ENCODE assay signal across 9 mouse cellular contexts in the genomic region with DNA sequence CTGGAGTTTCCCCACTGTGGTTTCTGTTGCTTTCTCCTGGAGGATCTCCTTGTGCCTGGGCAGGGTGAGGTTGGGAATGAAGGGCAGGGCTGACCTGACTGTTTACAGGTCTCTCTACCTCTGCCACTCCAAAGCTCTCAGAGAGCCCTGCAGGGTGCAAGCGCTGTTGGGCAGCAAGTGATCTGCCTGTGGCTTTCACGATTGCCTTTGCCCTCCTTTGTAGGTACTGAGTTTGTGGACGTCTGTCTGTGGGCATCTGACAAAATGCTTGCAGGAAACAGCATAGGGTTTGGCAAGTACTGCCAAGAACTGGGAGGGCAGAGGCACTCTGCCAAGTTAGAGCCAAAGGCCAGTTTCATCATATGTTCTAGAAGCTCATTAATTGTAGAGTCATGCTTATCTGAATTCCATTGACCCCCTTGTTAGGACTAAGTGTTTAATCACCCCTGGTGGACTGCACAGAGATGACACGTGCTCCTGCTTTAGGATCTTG. TPM values are rescaled to one million over a fixed set of nuclear protein-coding genes. Genes with fewer than 3 reads are reported as not detected.
DNase-seq lines count a peak whose midpoint lies in the region; ATAC-seq and TF ChIP-seq lines count a peak whose summit lies in the region.
"Had no signal": no experiment of that assay in that cellular context is flagged by ENCODE, and none has a peak within 500 bp of the region (broad histone marks: within the 10 kb centered on the region; RNA-seq: fewer than 3 reads in every experiment).

No protein-coding gene starts in this region.

- TF ChIP-seq CTCF in stomach, postnatal 0 days (IDR thresholded peaks at IDR 0.05; ENCODE audit: low read depth): peak; percentile 29; the same call in 1 of the 2 replicates

- DNase-seq in heart, adult 11 months: peak; percentile 86
- DNase-seq in heart, embryonic 10.5 days (ENCODE audit: low spot score): no peak
- no peak for DNase-seq in ES-E14 (ENCODE audit: low read depth, low spot score)
- peak; percentile 67 to 75 for DNase-seq in cerebellum, postnatal 25 days
- no peak for DNase-seq in limb, embryonic 14.5 days (ENCODE audit: low spot score)
- DNase-seq in stomach, postnatal 0 days (ENCODE audit: low spot score): peak; percentile 85
- no peak for DNase-seq in forebrain, embryonic 10.5 days (ENCODE audit: extremely low spot score, low spot score)
- no peak for DNase-seq in spleen, postnatal 14 days (ENCODE audit: low spot score in 2 of 2)

- no peak for TF ChIP-seq EP300 in stomach, postnatal 0 days (optimal IDR thresholded peaks at IDR 0.05)

- H3K9ac ChIP-seq in ES-E14 (ENCODE audit: insufficient read depth, low read depth, low read length, poor library complexity, severe bottlenecking): no peak overlapping the region
- H3K9ac ChIP-seq in limb, embryonic 14.5 days (ENCODE audit: low read depth, low read length, severe bottlenecking): no peak overlapping the region
- H3K9ac ChIP-seq in stomach, postnatal 0 days (ENCODE audit: low read length): no peak overlapping the region
- H3K9ac ChIP-seq: neural tube, embryonic 12.5 days had no signal

- peaks cover 19% of the 10 kb centered on the region; the same call in 1 of the 2 replicates for H3K4me1 ChIP-seq in heart, embryonic 10.5 days
- H3K4me1 ChIP-seq in ES-E14 (ENCODE audit: control insufficient read depth in 2 of 2, insufficient read depth in 2 of 2, low read length in 2 of 2, poor library complexity in 1 of 2): peaks cover 8 to 18% of the 10 kb centered on the region in 2 experiments; a peak in 3 of 4 replicates
- peaks cover 12% of the 10 kb centered on the region for H3K4me1 ChIP-seq in limb, embryonic 14.5 days (ENCODE audit: control insufficient read depth, insufficient read depth, low read length)
- peaks cover 10% of the 10 kb centered on the region; the same call in 1 of the 2 replicates for H3K4me1 ChIP-seq in stomach, postnatal 0 days (replicated peaks; ENCODE audit: control insufficient read depth, insufficient read depth)
- peaks cover 13% of the 10 kb centered on the region for H3K4me1 ChIP-seq in forebrain, embryonic 10.5 days
- H3K4me1 ChIP-seq: neural tube, embryonic 12.5 days had no signal

- H3K36me3 ChIP-seq in heart, embryonic 10.5 days: no peaks in the 10 kb centered on the region
- H3K36me3 ChIP-seq in ES-E14 (ENCODE audit: control insufficient read depth, insufficient read depth, low read length, poor library complexity, severe bottlenecking): no peaks in the 10 kb centered on the region
- no peaks in the 10 kb centered on the region for H3K36me3 ChIP-seq in limb, embryonic 14.5 days (ENCODE audit: control insufficient read depth, insufficient read depth, low read length)
- no peaks in the 10 kb centered on the region for H3K36me3 ChIP-seq in stomach, postnatal 0 days (ENCODE audit: control insufficient read depth, insufficient read depth, low read length)
- no peaks in the 10 kb centered on the region for H3K36me3 ChIP-seq in forebrain, embryonic 10.5 days (replicated peaks)
- H3K36me3 ChIP-seq: neural tube, embryonic 12.5 days had no signal

- 0 out of 2 replicates have a peak overlapping the region, but pooled peaks have one; percentile 9 for H3K4me2 ChIP-seq in limb, embryonic 14.5 days (replicated peaks; ENCODE audit: low read depth, low read length, severe bottlenecking)
- H3K4me2 ChIP-seq in stomach, postnatal 0 days (replicated peaks; ENCODE audit: low read depth): peak overlapping the region; percentile 42
- H3K4me2 ChIP-seq: neural tube, embryonic 12.5 days had no signal

- no peak for TF ChIP-seq POLR2A in limb, embryonic 14.5 days (IDR thresholded peaks at IDR 0.05; ENCODE audit: borderline replicate concordance, extremely low read depth, insufficient read depth, insufficient read length)

- 24% methylated on average over 4 of the region's 4 CpGs for WGBS in heart, embryonic 10.5 days
- WGBS in limb, embryonic 14.5 days: 39% methylated on average over 4 of the region's 4 CpGs
- WGBS in stomach, postnatal 0 days: 23% methylated on average over 4 of the region's 4 CpGs
- 28% methylated on average over 4 of the region's 4 CpGs for WGBS in forebrain, embryonic 10.5 days

- H3K27me3 ChIP-seq in heart, embryonic 10.5 days (ENCODE audit: insufficient read depth, poor library complexity, severe bottlenecking): no peaks in the 10 kb centered on the region; the same call in 1 of the 2 replicates
- no peaks in the 10 kb centered on the region for H3K27me3 ChIP-seq in limb, embryonic 14.5 days (ENCODE audit: control insufficient read depth, insufficient read depth, low read length)
- H3K27me3 ChIP-seq in stomach, postnatal 0 days (ENCODE audit: control insufficient read depth, insufficient read depth, low read length): no peaks in the 10 kb centered on the region
- H3K27me3 ChIP-seq in forebrain, embryonic 10.5 days (ENCODE audit: poor library complexity, severe bottlenecking): 0 out of 2 replicates have a peak, but pooled peaks cover 3% of the 10 kb centered on the region

- H3K27ac ChIP-seq in heart, embryonic 10.5 days: no peak overlapping the region
- peak overlapping the region; percentile 34 for H3K27ac ChIP-seq in ES-E14 (ENCODE audit: insufficient read depth, low read depth, low read length, poor library complexity, severe bottlenecking)
- 0 out of 2 replicates have a peak overlapping the region, but pooled peaks have one; percentile 5 for H3K27ac ChIP-seq in limb, embryonic 14.5 days (replicated peaks; ENCODE audit: low read depth, low read length)
- H3K27ac ChIP-seq in stomach, postnatal 0 days (replicated peaks): peak overlapping the region; percentile 94
- no peak overlapping the region for H3K27ac ChIP-seq in forebrain, embryonic 10.5 days
- H3K27ac ChIP-seq: neural tube, embryonic 12.5 days had no signal

- H3K4me3 ChIP-seq in heart, embryonic 10.5 days: no peak overlapping the region
- no peak overlapping the region for H3K4me3 ChIP-seq in ES-E14 (ENCODE audit: insufficient read depth in 1 of 2, low read depth in 1 of 2, low read length in 2 of 2, poor library complexity in 1 of 2, severe bottlenecking in 1 of 2)
- H3K4me3 ChIP-seq in limb, embryonic 14.5 days (replicated peaks; ENCODE audit: low read length): no peak overlapping the region
- no peak overlapping the region for H3K4me3 ChIP-seq in stomach, postnatal 0 days (ENCODE audit: low read depth, low read length)
- no peak overlapping the region for H3K4me3 ChIP-seq in forebrain, embryonic 10.5 days
- H3K4me3 ChIP-seq: neural tube, embryonic 12.5 days had no signal

- in situ Hi-C loops in ES-E14 (cut with MboI; ENCODE audit: low sequenced_read_pairs in 2 of 2, unreplicated experiment in 2 of 2): no loop called here

- no peak for ATAC-seq in limb, embryonic 14.5 days (ENCODE audit: low FRiP score, low read depth)
- peak; percentile 75 for ATAC-seq in stomach, postnatal 0 days (ENCODE audit: low FRiP score, low TSS enrichment)

- no peaks in the 10 kb centered on the region for H3K9me3 ChIP-seq in heart, embryonic 10.5 days
- H3K9me3 ChIP-seq in ES-E14 (ENCODE audit: control insufficient read depth, insufficient read depth, low read depth, low read length): no peaks in the 10 kb centered on the region
- H3K9me3 ChIP-seq in limb, embryonic 14.5 days (ENCODE audit: control insufficient read depth, low read length): no peaks in the 10 kb centered on the region
- no peaks in the 10 kb centered on the region for H3K9me3 ChIP-seq in stomach, postnatal 0 days (ENCODE audit: control insufficient read depth, low read length)
- no peaks in the 10 kb centered on the region for H3K9me3 ChIP-seq in forebrain, embryonic 10.5 days
- H3K9me3 ChIP-seq: neural tube, embryonic 12.5 days had no signal

TF ChIP-seq in ES-E14, 5 proteins besides CTCF, POLR2A, EP300 and RAD21:
- TF ChIP-seq ZC3H11A (IDR thresholded peaks at IDR 0.05; ENCODE audit: borderline replicate concordance, low read depth, low read length): no peak
- no peak for TF ChIP-seq ZNF384 (IDR thresholded peaks at IDR 0.05; ENCODE audit: low read depth, low read length)
- no peak for TF ChIP-seq HCFC1 (IDR thresholded peaks at IDR 0.05; ENCODE audit: borderline replicate concordance, insufficient read depth, low read length)
- no peak for TF ChIP-seq CHD2 (IDR thresholded peaks at IDR 0.05; ENCODE audit: low read depth, low read length)
- TF ChIP-seq MAFK (IDR thresholded peaks at IDR 0.05; ENCODE audit: insufficient read depth, low read depth, low read length): no peak
TF ChIP-seq in ES-E14: peak in this region for 0.

RNA-seq across cellular contexts. Expression of a gene that starts 24.4 kb away (rescaled TPM):
- 2.0 TPM in 2 replicates for polyA plus RNA-seq in heart, embryonic 10.5 days (2016; fragmentation: Nextera tagmentation; extraction: Ambion mirVana)
- 0.18 and 0.48 TPM in 2 replicates for total RNA-seq in ES-E14 (2012; rRNA removed)
- polyA plus RNA-seq in limb, embryonic 14.5 days (2012; rRNA removed): 4.5 and 5.6 TPM in 2 replicates
- 14.9 and 16.5 TPM in 2 replicates for polyA plus RNA-seq in limb, embryonic 14.5 days (2014; fragmentation: Nextera tagmentation; extraction: Ambion mirVana)
- polyA plus RNA-seq in stomach, postnatal 0 days (2015; fragmentation: Nextera tagmentation; extraction: Ambion mirVana): 31.2 and 31.8 TPM in 2 replicates
- polyA plus RNA-seq in forebrain, embryonic 10.5 days (2016; fragmentation: Nextera tagmentation; extraction: Ambion mirVana): 1.5 and 1.7 TPM in 2 replicates

Comparison
In these comparisons a context has a peak if more than half of its experiments do, and no peak if none do; other contexts are left out.
1. DNase-seq: peak in heart, adult 11 months (single experiment), cerebellum, postnatal 25 days (2 of 2) and stomach, postnatal 0 days (single experiment); none in heart, embryonic 10.5 days (single experiment), ES-E14 (single experiment), limb, embryonic 14.5 days (single experiment), forebrain, embryonic 10.5 days (single experiment) and spleen, postnatal 14 days (0 of 2).
2. H3K27ac ChIP-seq: peak in ES-E14 (single experiment), limb, embryonic 14.5 days (single experiment) and stomach, postnatal 0 days (single experiment); none in heart, embryonic 10.5 days (single experiment) and forebrain, embryonic 10.5 days (single experiment).